Mouse (Mus musculus): ENCODE results near the gene Otulin. TPM values are rescaled to one million over a fixed set of nuclear protein-coding genes. Genes with fewer than 3 reads are reported as not detected.

Gene Otulin
- polyA plus RNA-seq, 1 experiment from 2014 or later = 31.4 TPM

- Histone ChIP-seq H3K4me2 (replicated peaks) (peak overlapping the region; percentile 23), H3K36me3 (replicated peaks; ENCODE audit: control insufficient read depth, insufficient read depth) (peaks cover 30% of the 10 kb centered on the region), H3K4me1 (replicated peaks; ENCODE audit: control insufficient read depth, insufficient read depth, low read length) (no peaks in the 10 kb centered on the region), H3K27me3 (ENCODE audit: control insufficient read depth, insufficient read depth, low read length) (no peaks in the 10 kb centered on the region), H3K9me3 (ENCODE audit: control insufficient read depth, low read length) (no peaks in the 10 kb centered on the region), H3K9ac (no peak overlapping the region), H3K4me3 (replicated peaks; ENCODE audit: low read length) (no peak overlapping the region), H3K27ac (no peak overlapping the region)
- DNase-seq (ENCODE audit: low spot score) = peak; percentile 88
- 29% methylated on average over 6 of the region's 6 CpGs for WGBS
- ATAC-seq (ENCODE audit: low FRiP score) = peak; percentile 86
Measured at GRCm38 (mm10) chr15:27612533-27613221, 17.8 kb downstream of the Otulin start.

- no peak overlapping the region for H3K4me3 ChIP-seq (replicated peaks; ENCODE audit: low read length)
- H3K27me3 ChIP-seq (ENCODE audit: control insufficient read depth, insufficient read depth, low read length) = no peaks in the 10 kb centered on the region
- WGBS = 72% methylated on average over 4 of the region's 4 CpGs
- no peak overlapping the region for H3K9ac ChIP-seq
- DNase-seq (ENCODE audit: low spot score) (no peak), ATAC-seq (ENCODE audit: low FRiP score) (no peak)
- no peaks in the 10 kb centered on the region for H3K9me3 ChIP-seq (ENCODE audit: control insufficient read depth, low read length)
- H3K4me1 ChIP-seq (replicated peaks; ENCODE audit: control insufficient read depth, insufficient read depth, low read length) = no peaks in the 10 kb centered on the region
- H3K4me2 ChIP-seq (replicated peaks) = no peak overlapping the region
- H3K27ac ChIP-seq = no peak overlapping the region
- H3K36me3 ChIP-seq (replicated peaks; ENCODE audit: control insufficient read depth, insufficient read depth) = peaks cover 26% of the 10 kb centered on the region
Measured at GRCm38 (mm10) chr15:27609554-27609953, 20.9 kb downstream of the Otulin start.

GRCm38 (mm10) chr15:27605252-27605651 is 25.2 kb downstream of the Otulin start:
- Histone ChIP-seq H3K9ac (no peak overlapping the region), H3K27ac (no peak overlapping the region), H3K27me3 (ENCODE audit: control insufficient read depth, insufficient read depth, low read length) (no peaks in the 10 kb centered on the region), H3K9me3 (ENCODE audit: control insufficient read depth, low read length) (no peaks in the 10 kb centered on the region), H3K4me2 (replicated peaks) (no peak overlapping the region), H3K36me3 (replicated peaks; ENCODE audit: control insufficient read depth, insufficient read depth) (peaks cover 41% of the 10 kb centered on the region), H3K4me1 (replicated peaks; ENCODE audit: control insufficient read depth, insufficient read depth, low read length) (no peaks in the 10 kb centered on the region), H3K4me3 (replicated peaks; ENCODE audit: low read length) (no peak overlapping the region)
- WGBS = 84% methylated on average over 3 of the region's 3 CpGs
- DNase-seq (ENCODE audit: low spot score) (no peak), ATAC-seq (ENCODE audit: low FRiP score) (no peak)

GRCm38 (mm10) chr15:27604558-27604957 is 25.9 kb downstream of the Otulin start:
- DNase-seq (ENCODE audit: low spot score) = no peak
- H3K9ac ChIP-seq = no peak overlapping the region
- no peaks in the 10 kb centered on the region for H3K9me3 ChIP-seq (ENCODE audit: control insufficient read depth, low read length)
- no peaks in the 10 kb centered on the region for H3K4me1 ChIP-seq (replicated peaks; ENCODE audit: control insufficient read depth, insufficient read depth, low read length)
- 85% methylated on average over 3 of the region's 3 CpGs for WGBS
- no peaks in the 10 kb centered on the region for H3K27me3 ChIP-seq (ENCODE audit: control insufficient read depth, insufficient read depth, low read length)
- no peak overlapping the region for H3K27ac ChIP-seq
- no peak overlapping the region for H3K4me2 ChIP-seq (replicated peaks)
- no peak for ATAC-seq (ENCODE audit: low FRiP score)
- peaks cover 41% of the 10 kb centered on the region for H3K36me3 ChIP-seq (replicated peaks; ENCODE audit: control insufficient read depth, insufficient read depth)
- H3K4me3 ChIP-seq (replicated peaks; ENCODE audit: low read length) = no peak overlapping the region

- no peak overlapping the region for H3K9ac ChIP-seq
- no peak for ATAC-seq (ENCODE audit: low FRiP score)
- H3K4me1 ChIP-seq (replicated peaks; ENCODE audit: control insufficient read depth, insufficient read depth, low read length) = no peaks in the 10 kb centered on the region
- no peaks in the 10 kb centered on the region for H3K9me3 ChIP-seq (ENCODE audit: control insufficient read depth, low read length)
- H3K27me3 ChIP-seq (ENCODE audit: control insufficient read depth, insufficient read depth, low read length) = no peaks in the 10 kb centered on the region
- no peak for DNase-seq (ENCODE audit: low spot score)
- 95% methylated on average over 5 of the region's 5 CpGs for WGBS
- H3K36me3 ChIP-seq (replicated peaks; ENCODE audit: control insufficient read depth, insufficient read depth) = peaks cover 16% of the 10 kb centered on the region
- no peak overlapping the region for H3K27ac ChIP-seq
- H3K4me2 ChIP-seq (replicated peaks) = no peak overlapping the region
- H3K4me3 ChIP-seq (replicated peaks; ENCODE audit: low read length) = no peak overlapping the region
Measured at GRCm38 (mm10) chr15:27600524-27600923, 30.0 kb downstream of the Otulin start.

- WGBS = 94% methylated on average over 13 of the region's 13 CpGs
- no peak overlapping the region for H3K4me3 ChIP-seq (replicated peaks; ENCODE audit: low read length)
- H3K4me1 ChIP-seq (replicated peaks; ENCODE audit: control insufficient read depth, insufficient read depth, low read length) = no peaks in the 10 kb centered on the region
- H3K4me2 ChIP-seq (replicated peaks) = no peak overlapping the region
- no peak overlapping the region for H3K9ac ChIP-seq
- no peaks in the 10 kb centered on the region for H3K27me3 ChIP-seq (ENCODE audit: control insufficient read depth, insufficient read depth, low read length)
- no peak overlapping the region for H3K27ac ChIP-seq
- peaks cover 11% of the 10 kb centered on the region for H3K36me3 ChIP-seq (replicated peaks; ENCODE audit: control insufficient read depth, insufficient read depth)
- H3K9me3 ChIP-seq (ENCODE audit: control insufficient read depth, low read length) = no peaks in the 10 kb centered on the region
- DNase-seq (ENCODE audit: low spot score) = no peak
- ATAC-seq (ENCODE audit: low FRiP score) = no peak
Measured at GRCm38 (mm10) chr15:27598786-27599385, 31.6 kb downstream of the Otulin start.

GRCm38 (mm10) chr15:27597516-27597915 is 33.0 kb downstream of the Otulin start:
- no peak overlapping the region for H3K4me2 ChIP-seq (replicated peaks)
- no peak for ATAC-seq (ENCODE audit: low FRiP score)
- DNase-seq (ENCODE audit: low spot score) = no peak
- H3K4me1 ChIP-seq (replicated peaks; ENCODE audit: control insufficient read depth, insufficient read depth, low read length) = no peaks in the 10 kb centered on the region
- H3K27ac ChIP-seq = no peak overlapping the region
- H3K4me3 ChIP-seq (replicated peaks; ENCODE audit: low read length) = no peak overlapping the region
- H3K27me3 ChIP-seq (ENCODE audit: control insufficient read depth, insufficient read depth, low read length) = no peaks in the 10 kb centered on the region
- H3K9me3 ChIP-seq (ENCODE audit: control insufficient read depth, low read length) = no peaks in the 10 kb centered on the region
- H3K9ac ChIP-seq = no peak overlapping the region
- 78% methylated on average over 4 of the region's 4 CpGs for WGBS
- peaks cover 23% of the 10 kb centered on the region for H3K36me3 ChIP-seq (replicated peaks; ENCODE audit: control insufficient read depth, insufficient read depth)

- Histone ChIP-seq H3K36me3 (replicated peaks; ENCODE audit: control insufficient read depth, insufficient read depth) (peaks cover 32% of the 10 kb centered on the region), H3K4me1 (replicated peaks; ENCODE audit: control insufficient read depth, insufficient read depth, low read length) (no peaks in the 10 kb centered on the region), H3K9ac (no peak overlapping the region), H3K27me3 (ENCODE audit: control insufficient read depth, insufficient read depth, low read length) (no peaks in the 10 kb centered on the region), H3K9me3 (ENCODE audit: control insufficient read depth, low read length) (no peaks in the 10 kb centered on the region), H3K4me2 (replicated peaks) (no peak overlapping the region), H3K4me3 (replicated peaks; ENCODE audit: low read length) (no peak overlapping the region), H3K27ac (no peak overlapping the region)
- 80% methylated on average over 3 of the region's 3 CpGs for WGBS
- no peak for ATAC-seq (ENCODE audit: low FRiP score)
- no peak for DNase-seq (ENCODE audit: low spot score)
Measured at GRCm38 (mm10) chr15:27596463-27597140, 33.9 kb downstream of the Otulin start.

- H3K9me3 ChIP-seq (ENCODE audit: control insufficient read depth, low read length) = no peaks in the 10 kb centered on the region
- ATAC-seq (ENCODE audit: low FRiP score) (no peak), DNase-seq (ENCODE audit: low spot score) (no peak)
- no peak overlapping the region for H3K4me2 ChIP-seq (replicated peaks)
- 50% methylated on average over 8 of the region's 8 CpGs for WGBS
- no peaks in the 10 kb centered on the region for H3K27me3 ChIP-seq (ENCODE audit: control insufficient read depth, insufficient read depth, low read length)
- no peak overlapping the region for H3K4me3 ChIP-seq (replicated peaks; ENCODE audit: low read length)
- H3K9ac ChIP-seq = no peak overlapping the region
- H3K36me3 ChIP-seq (replicated peaks; ENCODE audit: control insufficient read depth, insufficient read depth) = peaks cover 33% of the 10 kb centered on the region
- H3K4me1 ChIP-seq (replicated peaks; ENCODE audit: control insufficient read depth, insufficient read depth, low read length) = no peaks in the 10 kb centered on the region
- peak overlapping the region; percentile 26; the same call in 1 of the 2 replicates for H3K27ac ChIP-seq
Measured at GRCm38 (mm10) chr15:27595560-27595959, 34.9 kb downstream of the Otulin start.

All from hindbrain, embryonic 14.5 days (tissue).